Mouse (Mus musculus): ENCODE measurements around the gene 2010005H15Rik.
"Not testable (repeated sequence)": the region's sequence is repeated elsewhere in the genome, so short reads cannot be mapped to it uniquely, and the experiment has no call there.

2010005H15Rik gene

GRCm38 (mm10) chr16:36221168-36221567, at the start of gene 2010005H15Rik:
Gene 2010005H15Rik (plus strand): TSS chr16:36221468.
- in situ Hi-C loops (cut with MboI, MseI) = not testable (repeated sequence)

GRCm38 (mm10) chr16:36176108-36176507, 45.2 kb upstream of the 2010005H15Rik start:
- in situ Hi-C loops (cut with MboI, MseI) = no loop called here

GRCm38 (mm10) chr16:36179910-36180309, 41.4 kb upstream of the 2010005H15Rik start:
- in situ Hi-C loops (cut with MboI, MseI) = no loop called here

GRCm38 (mm10) chr16:36183912-36184311, 37.4 kb upstream of the 2010005H15Rik start, which contains the start of gene Gm5483:
Gene Gm5483 (plus strand): TSS chr16:36184212.
- in situ Hi-C loops (cut with MboI, MseI) = not testable (repeated sequence)

- in situ Hi-C loops (cut with MboI, MseI) = no loop called here
These were observed 22.0 kb upstream of the 2010005H15Rik start for GRCm38 (mm10) chr16:36199226-36199625.

GRCm38 (mm10) chr16:36203846-36204245, 17.4 kb upstream of the 2010005H15Rik start:
- in situ Hi-C loops (cut with MboI, MseI) = no loop called here

GRCm38 (mm10) chr16:36205684-36206083, 15.6 kb upstream of the 2010005H15Rik start:
- in situ Hi-C loops (cut with MboI, MseI) = not testable (repeated sequence)

GRCm38 (mm10) chr16:36209967-36210453, 11.3 kb upstream of the 2010005H15Rik start, which contains the start of gene Gm5416:
Gene Gm5416 (plus strand): TSS chr16:36210403.
- in situ Hi-C loops (cut with MboI, MseI) = no loop called here

- in situ Hi-C loops (cut with MboI, MseI) = not testable (repeated sequence)
These were observed 39.3 kb downstream of the 2010005H15Rik start for GRCm38 (mm10) chr16:36260585-36260984.

- in situ Hi-C loops (cut with MboI, MseI) = loop anchor here (10.0 kb wide), 1 partner anchor 582 kb away; no protein-coding TSS in a partner anchor
These were observed 55.5 kb downstream of the 2010005H15Rik start, which contains the start of gene Stfa1 for GRCm38 (mm10) chr16:36276796-36277195. Gene Stfa1 (plus strand): TSS chr16:36276951.

GRCm38 (mm10) chr16:36289140-36289539, 67.9 kb downstream of the 2010005H15Rik start:
- in situ Hi-C loops (cut with MboI, MseI) = loop anchor here (5.0 kb wide), 1 partner anchor 68 kb away; no protein-coding TSS in a partner anchor

All from T-helper 2 cell (primary cell).